Mouse (Mus musculus): ENCODE data around the gene Nexmif.
"Not testable (repeated sequence)": the region's sequence is repeated elsewhere in the genome, so short reads cannot be mapped to it uniquely, and the experiment has no call there.

Gene Nexmif

DNA sequence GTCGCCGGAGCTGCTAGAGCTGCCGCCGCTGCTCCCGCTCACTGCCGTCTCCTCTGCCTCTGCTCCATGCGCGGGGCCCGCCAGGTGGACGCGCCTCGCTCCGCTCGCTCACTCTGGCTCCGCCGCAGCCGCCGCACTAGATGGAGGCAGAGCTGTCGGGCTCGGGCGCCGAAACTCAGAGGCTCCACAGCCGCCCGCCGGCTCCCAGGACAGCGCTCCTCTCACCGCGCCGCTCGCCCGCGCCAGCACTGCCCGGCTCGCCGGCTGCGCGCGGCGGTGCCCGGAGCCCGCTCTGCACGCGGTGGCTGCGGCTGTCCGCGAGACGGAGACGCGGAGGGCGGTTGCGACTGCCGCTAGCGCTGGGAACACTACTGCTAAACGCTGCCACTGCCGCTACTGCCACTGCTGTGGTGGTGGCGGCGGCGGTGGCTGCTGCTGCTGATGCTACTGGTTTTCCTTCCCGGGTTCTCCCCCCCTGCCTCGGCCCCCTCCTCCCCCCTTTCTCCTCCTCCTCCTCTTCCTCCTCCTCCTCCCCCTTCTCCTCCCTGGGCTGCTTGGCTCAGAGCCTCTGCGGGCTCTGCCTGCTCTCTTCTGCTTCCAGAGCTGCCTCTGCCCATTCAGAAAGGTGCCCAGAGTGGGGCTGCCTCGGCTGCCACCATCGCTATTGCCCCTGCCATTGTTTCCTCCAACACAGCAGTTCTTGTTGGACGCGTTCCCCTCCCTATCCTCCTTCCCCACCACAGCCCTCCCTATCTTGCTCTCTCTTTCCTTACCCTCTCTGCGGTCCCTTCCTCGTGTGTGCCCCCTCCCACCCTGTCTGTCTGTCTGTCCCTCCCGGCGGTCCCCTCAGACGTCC is at the start of gene Nexmif:
Gene Nexmif, minus strand, starts transcription at position 450 of the 856 bp plus-strand sequence.
- no peak for DNase-seq (ENCODE audit: low read depth, low spot score)

DNA sequence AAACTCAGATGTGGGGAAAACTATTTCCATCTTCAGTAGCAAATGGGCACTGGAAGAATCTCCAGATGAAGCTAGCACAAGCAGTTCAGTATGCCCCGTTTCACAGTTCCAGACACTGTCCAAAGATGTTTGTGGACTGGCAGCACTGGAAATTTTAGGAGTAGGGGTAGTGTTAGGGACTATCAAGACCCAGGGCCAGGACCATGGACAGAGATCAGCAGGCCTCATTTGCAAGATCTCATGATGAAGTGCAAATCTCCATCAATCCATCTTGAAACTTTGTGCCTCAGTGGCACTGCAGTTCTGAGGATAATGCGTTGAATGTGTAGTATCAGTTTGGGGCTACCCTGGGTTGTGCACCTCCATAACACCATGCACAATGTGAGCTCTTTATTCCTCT is 7.7 kb upstream of the Nexmif start:
- no peak for DNase-seq (ENCODE audit: low read depth, low spot score)

DNA sequence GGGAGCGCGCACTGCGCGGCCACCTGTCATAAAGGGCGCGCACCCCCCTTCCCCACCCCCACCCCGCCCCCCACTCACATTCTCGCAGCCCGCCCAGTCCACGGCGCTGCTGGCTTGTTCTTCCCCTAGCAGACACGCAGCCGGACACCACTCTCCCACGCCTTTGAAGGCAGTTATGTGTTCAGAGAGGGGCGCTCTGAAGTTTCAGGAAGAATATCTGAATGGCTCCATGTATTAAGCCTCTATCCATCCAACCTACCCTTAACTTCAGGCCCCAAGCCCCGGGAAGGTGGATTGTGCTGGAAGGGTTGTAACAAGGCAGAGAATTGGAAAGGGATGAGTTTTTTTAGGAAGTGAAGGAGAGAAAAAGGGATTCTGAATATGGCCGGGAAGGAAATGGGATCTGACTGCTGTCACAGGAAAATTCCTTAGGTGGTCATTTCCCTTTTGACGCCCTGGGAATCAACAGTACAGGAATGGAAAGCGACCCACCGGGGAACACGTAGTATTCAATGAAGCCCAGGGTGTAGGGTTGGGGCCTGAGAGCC is 681 bp upstream of the Nexmif start:
- DNase-seq (ENCODE audit: low read depth, low spot score): no peak

GRCm38 (mm10) chrX:104200388-104200735 is 623 bp downstream of the Nexmif start:
- DNase-seq (ENCODE audit: low read depth, low spot score): peak; percentile 6

DNA sequence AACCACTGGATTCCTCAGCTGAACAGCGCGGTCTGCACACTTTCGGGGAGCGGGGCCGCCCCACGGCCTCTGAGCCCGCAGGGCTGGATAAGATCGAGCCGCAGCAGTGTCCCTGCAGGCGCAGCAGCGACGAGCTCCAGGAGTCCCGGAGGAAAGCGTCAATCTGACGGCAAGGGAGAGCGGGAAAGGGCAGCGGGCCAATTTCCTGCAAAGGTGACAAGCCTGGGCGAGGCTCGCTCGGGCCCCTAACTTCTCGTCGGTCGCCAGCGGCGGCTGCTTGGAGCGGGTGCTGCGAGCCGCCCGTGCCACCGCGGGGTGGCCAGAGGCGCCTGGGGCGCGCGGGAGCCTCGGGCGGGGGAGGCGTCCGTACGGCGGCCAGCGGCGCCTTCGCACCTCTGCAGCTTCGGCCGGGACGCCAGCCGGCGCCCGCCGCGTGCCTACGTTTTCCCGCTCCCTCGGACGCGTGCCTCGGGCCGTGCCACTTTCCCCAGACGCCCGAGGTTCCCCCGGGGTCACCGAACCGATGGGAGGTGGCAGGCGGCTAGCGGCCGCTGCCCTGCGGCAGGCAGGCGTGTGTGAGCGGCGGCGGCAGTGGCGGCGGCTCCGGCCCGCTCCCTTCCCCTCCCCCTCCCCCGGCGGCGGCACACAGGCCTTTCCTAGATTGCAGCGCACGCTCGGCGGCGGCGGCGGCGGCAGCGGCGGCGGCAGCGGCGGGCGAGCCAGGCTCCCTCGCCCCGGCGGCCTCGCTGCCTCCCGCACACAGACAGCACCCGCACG is 1.2 kb downstream of the Nexmif start:
- peak; percentile 15 for DNase-seq (ENCODE audit: low read depth, low spot score)

DNA sequence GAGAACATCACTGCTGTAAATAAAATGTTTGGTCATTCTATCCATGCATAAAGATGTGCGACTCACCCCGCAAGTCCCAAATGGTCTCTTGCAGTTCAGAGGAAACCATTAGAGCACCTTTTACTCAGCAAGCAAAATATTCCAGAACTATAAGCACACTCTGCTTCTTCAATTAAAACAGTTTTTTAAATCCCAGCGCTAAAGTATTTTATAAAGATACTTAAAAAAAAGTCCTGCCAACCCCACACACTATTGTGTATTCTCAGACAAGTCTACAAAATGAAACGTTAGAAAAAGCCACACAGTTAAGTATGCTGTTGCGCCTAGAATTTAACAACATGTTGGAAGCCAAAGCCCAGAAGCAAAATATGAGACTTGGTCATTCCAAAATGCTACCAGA is 1.9 kb downstream of the Nexmif start:
- DNase-seq (ENCODE audit: low read depth, low spot score): no peak

GRCm38 (mm10) chrX:104196561-104196960 is 4.4 kb downstream of the Nexmif start:
- no peak for DNase-seq (ENCODE audit: low read depth, low spot score)

DNA sequence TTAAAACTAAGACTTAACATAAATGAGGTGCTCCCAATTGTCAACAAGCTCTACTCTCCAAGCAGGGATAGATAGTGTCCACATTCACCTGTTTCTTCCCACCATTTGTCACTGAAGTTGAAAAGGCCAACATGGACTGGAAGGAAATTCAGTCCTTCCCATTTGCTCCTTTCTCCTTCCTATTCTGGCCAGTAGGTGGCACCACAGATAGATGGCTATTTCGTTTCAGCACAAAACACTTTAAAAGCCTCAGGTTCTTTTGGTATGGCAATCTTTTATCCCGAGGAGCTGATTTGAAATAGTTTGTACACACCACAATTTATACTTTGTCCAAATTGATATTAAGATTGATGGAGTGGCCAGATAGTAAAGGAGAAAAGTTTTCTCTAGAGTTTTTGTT is 21.7 kb downstream of the Nexmif start:
- DNase-seq (ENCODE audit: low read depth, low spot score): peak; percentile 13

DNA sequence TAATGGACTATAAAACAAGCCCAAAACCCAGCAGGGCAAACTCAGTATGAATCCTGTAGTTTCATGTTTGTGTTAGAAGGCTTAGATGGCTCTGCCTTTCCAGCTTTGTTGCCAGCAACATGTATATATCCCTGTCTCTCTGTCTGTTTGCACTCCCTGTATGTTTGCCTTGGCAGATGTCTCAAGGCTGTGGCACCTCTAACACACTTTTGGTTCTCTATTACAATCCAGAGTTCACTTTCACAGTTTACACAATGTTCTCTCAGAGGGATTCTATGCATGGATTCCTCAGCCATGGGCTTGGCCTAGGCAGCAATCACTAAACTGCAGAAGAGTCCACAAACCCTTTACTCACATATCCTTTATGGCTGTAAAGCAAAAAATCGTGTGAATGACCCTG is 50.9 kb downstream of the Nexmif start:
- DNase-seq (ENCODE audit: low read depth, low spot score): no peak

- not testable (repeated sequence) for DNase-seq (ENCODE audit: low read depth, low spot score)
Measured at GRCm38 (mm10) chrX:104115266-104115665, 85.7 kb downstream of the Nexmif start.

GRCm38 (mm10) chrX:104114596-104114995 is 86.4 kb downstream of the Nexmif start:
- no peak for DNase-seq (ENCODE audit: low read depth, low spot score)

GRCm38 (mm10) chrX:104054848-104055247 is 146.1 kb downstream of the Nexmif start:
- no peak for DNase-seq (ENCODE audit: low read depth, low spot score)

GRCm38 (mm10) chrX:104040276-104040675 is 160.7 kb downstream of the Nexmif start:
- DNase-seq (ENCODE audit: low read depth, low spot score): no peak

GRCm38 (mm10) chrX:104033843-104034242 is 167.1 kb downstream of the Nexmif start:
- DNase-seq (ENCODE audit: low read depth, low spot score): peak; percentile 10

GRCm38 (mm10) chrX:104032756-104033155 is 168.2 kb downstream of the Nexmif start:
- DNase-seq (ENCODE audit: low read depth, low spot score): peak; percentile 4

Data from CD4-positive helper T cell, adult 2 months (primary cell).